Mouse (Mus musculus) intestine, embryonic 14.5 days (tissue): ENCODE data around the gene Trim67. TPM values are rescaled to one million over a fixed set of nuclear protein-coding genes. Genes with fewer than 3 reads are reported as not detected.

Experiments used
- ATAC-seq: fragments of 200-750 bp; cut with Nextera tagmentation; replicated peaks from 2 replicates; pipeline ENCODE4 v1.8.0; 2017; ENCODE audit warnings: low read depth, moderate number of reproducible peaks, moderate TSS enrichment, moderate library complexity; ENCODE audit not compliant: low FRiP score, low TSS enrichment
- DNase-seq: peaks from one replicate; pipeline ENCODE4 v3.0.0-alpha.2; 2018; ENCODE audit warnings: low spot score
- H3K27ac ChIP-seq: fragments of 300-500 bp; sonication (generic); 2 replicates; pipeline ENCODE4 v1.5.1; 2014; ENCODE audit warnings: low read depth, mild to moderate bottlenecking, control low read depth
- H3K27me3 ChIP-seq: fragments of 300-500 bp; sonication (generic); replicated peaks from 2 replicates; pipeline ENCODE4 v1.6.1; 2014; ENCODE audit warnings: low read length, control low read depth; ENCODE audit not compliant: control insufficient read depth, insufficient read depth
- H3K36me3 ChIP-seq: fragments of 300-500 bp; sonication (generic); 2 replicates; pipeline ENCODE4 v1.6.1; 2014; ENCODE audit warnings: low read length, control low read depth; ENCODE audit not compliant: control insufficient read depth, insufficient read depth
- H3K4me1 ChIP-seq: fragments of 300-500 bp; sonication (generic); replicated peaks from 2 replicates; pipeline ENCODE4 v1.6.1; 2014; ENCODE audit warnings: low read length, control low read depth, mixed read lengths; ENCODE audit not compliant: control insufficient read depth, insufficient read depth
- H3K4me2 ChIP-seq: fragments of 300-500 bp; sonication (generic); 2 replicates; pipeline ENCODE4 v1.6.1; 2014; ENCODE audit warnings: low read length
- H3K4me3 ChIP-seq: fragments of 300-500 bp; sonication (generic); 2 replicates; pipeline ENCODE4 v1.5.1; 2014; ENCODE audit warnings: low read depth, low read length, control low read depth, mixed read lengths
- H3K9ac ChIP-seq: fragments of 300-500 bp; sonication (generic); 2 replicates; pipeline ENCODE4 v1.6.1; 2014; ENCODE audit warnings: mild to moderate bottlenecking, low read length
- H3K9me3 ChIP-seq: fragments of 300-500 bp; sonication (generic); 2 replicates; pipeline ENCODE4 v1.6.1; 2016; ENCODE audit warnings: low read length, control low read depth; ENCODE audit not compliant: control insufficient read depth
- WGBS: fragments of 180-500 bp; shearing (Covaris S2); extraction: QIAGEN DNeasy Blood & Tissue Kit; methylation state at CpG from one replicate; pipeline ENCODE4 v1.1.7; 2014; 5-methylcytosine and 5-hydroxymethylcytosine counted together
- polyA plus RNA-seq: library from polyadenylated mRNA; unstranded; fragments of >200 nt; fragmentation: Nextera tagmentation; extraction: Ambion mirVana; gene quantifications from 2 replicates; pipeline ENCODE4 v1.2.1, GENCODE M21; 2014

Gene Trim67
- polyA plus RNA-seq, 1 experiment from 2014 or later = 1.2 TPM

GRCm38 (mm10) chr8:124831531-124831930, 38.6 kb downstream of the Trim67 start:
- Histone ChIP-seq H3K9me3 (no peaks in the 10 kb centered on the region), H3K4me1 (0 out of 2 replicates have a peak, but pooled peaks cover 4% of the 10 kb centered on the region), H3K27ac (no peak overlapping the region), H3K4me3 (no peak overlapping the region), H3K4me2 (no peak overlapping the region), H3K36me3 (no peaks in the 10 kb centered on the region), H3K27me3 (no peaks in the 10 kb centered on the region), H3K9ac (no peak overlapping the region)
- 76% methylated on average over 6 of the region's 6 CpGs for WGBS
- DNase-seq (no peak), ATAC-seq (no peak)

GRCm38 (mm10) chr8:124831941-124832340, 39.0 kb downstream of the Trim67 start:
- Histone ChIP-seq H3K9me3 (no peaks in the 10 kb centered on the region), H3K36me3 (no peaks in the 10 kb centered on the region), H3K4me2 (no peak overlapping the region), H3K4me1 (0 out of 2 replicates have a peak, but pooled peaks cover 4% of the 10 kb centered on the region), H3K4me3 (no peak overlapping the region), H3K9ac (no peak overlapping the region), H3K27ac (no peak overlapping the region), H3K27me3 (no peaks in the 10 kb centered on the region)
- 84% methylated on average over 6 of the region's 6 CpGs for WGBS
- ATAC-seq (no peak), DNase-seq (no peak)

- DNase-seq (no peak), ATAC-seq (no peak)
- H3K9ac ChIP-seq = no peak overlapping the region
- WGBS = 30% methylated on average over 15 of the region's 15 CpGs
- no peak overlapping the region for H3K4me3 ChIP-seq
- H3K27me3 ChIP-seq = no peaks in the 10 kb centered on the region
- peaks cover 7% of the 10 kb centered on the region for H3K36me3 ChIP-seq
- peak overlapping the region; percentile 36; the same call in 1 of the 2 replicates for H3K4me2 ChIP-seq
- H3K9me3 ChIP-seq = no peaks in the 10 kb centered on the region
- no peak overlapping the region for H3K27ac ChIP-seq
- 0 out of 2 replicates have a peak, but pooled peaks cover 4% of the 10 kb centered on the region for H3K4me1 ChIP-seq
Observed at GRCm38 (mm10) chr8:124833430-124834205, 40.7 kb downstream of the Trim67 start.

GRCm38 (mm10) chr8:124835848-124836247, 43.0 kb downstream of the Trim67 start:
- no peak overlapping the region for H3K4me3 ChIP-seq
- no peak overlapping the region for H3K4me2 ChIP-seq
- H3K9ac ChIP-seq = no peak overlapping the region
- ATAC-seq = no peak
- no peaks in the 10 kb centered on the region for H3K27me3 ChIP-seq
- H3K36me3 ChIP-seq = peaks cover 30% of the 10 kb centered on the region
- H3K27ac ChIP-seq = no peak overlapping the region
- DNase-seq = no peak
- H3K9me3 ChIP-seq = no peaks in the 10 kb centered on the region
- 0 out of 2 replicates have a peak, but pooled peaks cover 4% of the 10 kb centered on the region for H3K4me1 ChIP-seq

GRCm38 (mm10) chr8:124836273-124836672, 43.4 kb downstream of the Trim67 start:
- H3K27ac ChIP-seq = no peak overlapping the region
- no peak overlapping the region for H3K4me3 ChIP-seq
- no peak for DNase-seq
- ATAC-seq = no peak
- 84% methylated on average over 7 of the region's 7 CpGs for WGBS
- H3K4me1 ChIP-seq = 0 out of 2 replicates have a peak, but pooled peaks cover 4% of the 10 kb centered on the region
- no peak overlapping the region for H3K4me2 ChIP-seq
- no peaks in the 10 kb centered on the region for H3K9me3 ChIP-seq
- no peak overlapping the region for H3K9ac ChIP-seq
- H3K36me3 ChIP-seq = peaks cover 34% of the 10 kb centered on the region
- no peaks in the 10 kb centered on the region for H3K27me3 ChIP-seq

- 0 out of 2 replicates have a peak, but pooled peaks cover 4% of the 10 kb centered on the region for H3K4me1 ChIP-seq
- H3K9me3 ChIP-seq = no peaks in the 10 kb centered on the region
- ATAC-seq = no peak
- no peak overlapping the region for H3K27ac ChIP-seq
- H3K27me3 ChIP-seq = no peaks in the 10 kb centered on the region
- no peak overlapping the region for H3K4me2 ChIP-seq
- no peak for DNase-seq
- peaks cover 39% of the 10 kb centered on the region for H3K36me3 ChIP-seq
- 88% methylated on average over 2 of the region's 2 CpGs for WGBS
- H3K9ac ChIP-seq = no peak overlapping the region
- H3K4me3 ChIP-seq = no peak overlapping the region
Observed at GRCm38 (mm10) chr8:124836907-124837306, 44.0 kb downstream of the Trim67 start.

GRCm38 (mm10) chr8:124837956-124838355, 45.1 kb downstream of the Trim67 start:
- H3K4me2 ChIP-seq = no peak overlapping the region
- DNase-seq = no peak
- 89% methylated on average over 2 of the region's 2 CpGs for WGBS
- 0 out of 2 replicates have a peak, but pooled peaks cover 4% of the 10 kb centered on the region for H3K4me1 ChIP-seq
- no peak overlapping the region for H3K9ac ChIP-seq
- H3K9me3 ChIP-seq = no peaks in the 10 kb centered on the region
- no peak overlapping the region for H3K27ac ChIP-seq
- ATAC-seq = no peak
- H3K4me3 ChIP-seq = no peak overlapping the region
- H3K36me3 ChIP-seq = peaks cover 47% of the 10 kb centered on the region
- H3K27me3 ChIP-seq = no peaks in the 10 kb centered on the region

- no peak for ATAC-seq
Observed at GRCm38 (mm10) chr8:124839371-124839770, 46.5 kb downstream of the Trim67 start.

GRCm38 (mm10) chr8:124840900-124841299, 48.0 kb downstream of the Trim67 start:
- Histone ChIP-seq H3K4me2 (no peak overlapping the region), H3K4me1 (no peaks in the 10 kb centered on the region), H3K9me3 (no peaks in the 10 kb centered on the region), H3K27ac (no peak overlapping the region), H3K4me3 (no peak overlapping the region), H3K36me3 (peaks cover 54% of the 10 kb centered on the region), H3K27me3 (no peaks in the 10 kb centered on the region), H3K9ac (no peak overlapping the region)
- 94% methylated on average over 7 of the region's 7 CpGs for WGBS
- no peak for DNase-seq
- no peak for ATAC-seq

More at GRCm38 (mm10) chr8:124839371-124839770, 46.5 kb downstream of the Trim67 start:
- H3K36me3 ChIP-seq = peaks cover 47% of the 10 kb centered on the region
- no peaks in the 10 kb centered on the region for H3K4me1 ChIP-seq
- H3K27me3 ChIP-seq = no peaks in the 10 kb centered on the region
- WGBS = 90% methylated on average over 10 of the region's 10 CpGs
- H3K27ac ChIP-seq = no peak overlapping the region
- no peak overlapping the region for H3K9ac ChIP-seq
- no peaks in the 10 kb centered on the region for H3K9me3 ChIP-seq
- no peak overlapping the region for H3K4me3 ChIP-seq
- no peak overlapping the region for H3K4me2 ChIP-seq
- DNase-seq = no peak
